Mouse (Mus musculus): Measurements from ENCODE around the gene Atr. TPM values are rescaled to one million over a fixed set of nuclear protein-coding genes. Genes with fewer than 3 reads are reported as not detected.

The Atr gene
- polyA plus RNA-seq, 1 experiment from 2014 or later = 25.3 TPM

GRCm38 (mm10) chr9:95851671-95852070 lies 5.7 kb upstream of the Atr start:
- no peak for ATAC-seq (ENCODE audit: insufficient read depth)
- H3K27me3 ChIP-seq (ENCODE audit: insufficient read depth, low read length) = no peaks in the 10 kb centered on the region
- no peaks in the 10 kb centered on the region for H3K4me1 ChIP-seq (ENCODE audit: insufficient read depth)
- no peak overlapping the region for H3K9ac ChIP-seq
- H3K27ac ChIP-seq (ENCODE audit: low read depth) = no peak overlapping the region
- DNase-seq = no peak
- H3K9me3 ChIP-seq (ENCODE audit: low read depth, low read length) = no peaks in the 10 kb centered on the region
- WGBS = 70% methylated on average over 11 of the region's 11 CpGs
- H3K4me2 ChIP-seq = no peak overlapping the region
- H3K4me3 ChIP-seq (ENCODE audit: low read depth, low read length) = no peak overlapping the region
- TF ChIP-seq CTCF (IDR thresholded peaks at IDR 0.05; ENCODE audit: low read depth) = no peak
- no peaks in the 10 kb centered on the region for H3K36me3 ChIP-seq (ENCODE audit: insufficient read depth)

DNA sequence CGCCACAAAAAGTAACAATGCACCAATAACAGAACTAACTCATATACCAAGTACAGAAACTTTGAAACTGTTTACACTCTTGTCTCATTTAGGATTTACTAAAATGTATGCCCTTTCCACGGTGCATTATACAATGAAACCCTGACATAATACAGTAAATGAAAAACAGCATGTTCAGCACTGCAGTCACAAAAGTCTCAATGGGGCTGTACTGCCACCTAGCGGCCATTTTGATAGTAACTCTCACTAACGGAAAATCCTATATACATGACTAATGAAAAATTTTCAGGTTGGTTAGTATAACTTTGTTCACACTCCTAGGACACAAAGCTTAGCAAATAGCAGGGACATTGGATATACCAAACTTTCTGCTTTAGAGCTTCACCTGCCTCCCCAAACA lies 4.5 kb upstream of the Atr start:
- DNase-seq (peak; percentile 96), ATAC-seq (ENCODE audit: insufficient read depth) (0 out of 2 replicates have a peak, but pooled peaks have one; percentile 5)
- H3K27ac ChIP-seq (ENCODE audit: low read depth) = no peak overlapping the region
- TF ChIP-seq CTCF (IDR thresholded peaks at IDR 0.05; ENCODE audit: low read depth) = peak; percentile 89
- no peaks in the 10 kb centered on the region for H3K36me3 ChIP-seq (ENCODE audit: insufficient read depth)
- WGBS = 26% methylated on average over 4 of the region's 4 CpGs
- H3K4me1 ChIP-seq (ENCODE audit: insufficient read depth) = no peaks in the 10 kb centered on the region
- no peak overlapping the region for H3K9ac ChIP-seq
- no peak overlapping the region for H3K4me3 ChIP-seq (ENCODE audit: low read depth, low read length)
- H3K9me3 ChIP-seq (ENCODE audit: low read depth, low read length) = no peaks in the 10 kb centered on the region
- no peaks in the 10 kb centered on the region for H3K27me3 ChIP-seq (ENCODE audit: insufficient read depth, low read length)
- H3K4me2 ChIP-seq = no peak overlapping the region

- DNase-seq (no peak), ATAC-seq (ENCODE audit: insufficient read depth) (no peak)
- Histone ChIP-seq H3K9me3 (ENCODE audit: low read depth, low read length) (no peaks in the 10 kb centered on the region), H3K4me1 (ENCODE audit: insufficient read depth) (0 out of 2 replicates have a peak, but pooled peaks cover 2% of the 10 kb centered on the region), H3K4me3 (ENCODE audit: low read depth, low read length) (no peak overlapping the region), H3K27ac (ENCODE audit: low read depth) (no peak overlapping the region), H3K4me2 (no peak overlapping the region), H3K36me3 (ENCODE audit: insufficient read depth) (no peaks in the 10 kb centered on the region), H3K27me3 (ENCODE audit: insufficient read depth, low read length) (no peaks in the 10 kb centered on the region), H3K9ac (no peak overlapping the region)
- WGBS = 77% methylated on average over 2 of the region's 2 CpGs
- TF ChIP-seq CTCF (IDR thresholded peaks at IDR 0.05; ENCODE audit: low read depth) = no peak
These were observed 2.5 kb upstream of the Atr start for GRCm38 (mm10) chr9:95854891-95855290.

- H3K4me2 ChIP-seq = no peak overlapping the region
- TF ChIP-seq CTCF (IDR thresholded peaks at IDR 0.05; ENCODE audit: low read depth) = no peak
- no peak overlapping the region for H3K9ac ChIP-seq
- 84% methylated on average over 4 of the region's 4 CpGs for WGBS
- no peak overlapping the region for H3K27ac ChIP-seq (ENCODE audit: low read depth)
- no peak for ATAC-seq (ENCODE audit: insufficient read depth)
- H3K4me3 ChIP-seq (ENCODE audit: low read depth, low read length) = no peak overlapping the region
- no peaks in the 10 kb centered on the region for H3K36me3 ChIP-seq (ENCODE audit: insufficient read depth)
- 0 out of 2 replicates have a peak, but pooled peaks cover 2% of the 10 kb centered on the region for H3K4me1 ChIP-seq (ENCODE audit: insufficient read depth)
- no peak for DNase-seq
- H3K9me3 ChIP-seq (ENCODE audit: low read depth, low read length) = no peaks in the 10 kb centered on the region
- H3K27me3 ChIP-seq (ENCODE audit: insufficient read depth, low read length) = no peaks in the 10 kb centered on the region
These were observed 1.4 kb upstream of the Atr start for GRCm38 (mm10) chr9:95856004-95856403.

GRCm38 (mm10) chr9:95858027-95858570 lies 702 bp downstream of the Atr start:
- peak; percentile 41; the same call in 1 of the 2 replicates for ATAC-seq (ENCODE audit: insufficient read depth)
- H3K4me1 ChIP-seq (ENCODE audit: insufficient read depth) = 0 out of 2 replicates have a peak, but pooled peaks cover 2% of the 10 kb centered on the region
- DNase-seq = peak; percentile 85
- under 1% methylated on average over 31 of the region's 31 CpGs for WGBS
- H3K27ac ChIP-seq (ENCODE audit: low read depth) = peak overlapping the region; percentile 81
- H3K9me3 ChIP-seq (ENCODE audit: low read depth, low read length) = no peaks in the 10 kb centered on the region
- no peak for TF ChIP-seq CTCF (IDR thresholded peaks at IDR 0.05; ENCODE audit: low read depth)
- peaks cover 7% of the 10 kb centered on the region; the same call in 1 of the 2 replicates for H3K36me3 ChIP-seq (ENCODE audit: insufficient read depth)
- H3K9ac ChIP-seq = peak overlapping the region; percentile 84
- peak overlapping the region; percentile 88 for H3K4me2 ChIP-seq
- H3K27me3 ChIP-seq (ENCODE audit: insufficient read depth, low read length) = no peaks in the 10 kb centered on the region
- peak overlapping the region; percentile 85 for H3K4me3 ChIP-seq (ENCODE audit: low read depth, low read length)

- 87% methylated on average over 5 of the region's 5 CpGs for WGBS
- H3K9ac ChIP-seq = no peak overlapping the region
- no peak overlapping the region for H3K27ac ChIP-seq (ENCODE audit: low read depth)
- peaks cover 21% of the 10 kb centered on the region for H3K36me3 ChIP-seq (ENCODE audit: insufficient read depth)
- H3K27me3 ChIP-seq (ENCODE audit: insufficient read depth, low read length) = no peaks in the 10 kb centered on the region
- ATAC-seq (ENCODE audit: insufficient read depth) (no peak), DNase-seq (no peak)
- H3K4me1 ChIP-seq (ENCODE audit: insufficient read depth) = no peaks in the 10 kb centered on the region
- no peaks in the 10 kb centered on the region for H3K9me3 ChIP-seq (ENCODE audit: low read depth, low read length)
- no peak overlapping the region for H3K4me3 ChIP-seq (ENCODE audit: low read depth, low read length)
- no peak for TF ChIP-seq CTCF (IDR thresholded peaks at IDR 0.05; ENCODE audit: low read depth)
- H3K4me2 ChIP-seq = no peak overlapping the region
These were observed 20.8 kb downstream of the Atr start for GRCm38 (mm10) chr9:95878246-95878645.

GRCm38 (mm10) chr9:95882751-95883150 lies 25.4 kb downstream of the Atr start:
- no peaks in the 10 kb centered on the region for H3K9me3 ChIP-seq (ENCODE audit: low read depth, low read length)
- DNase-seq = no peak
- no peak for TF ChIP-seq CTCF (IDR thresholded peaks at IDR 0.05; ENCODE audit: low read depth)

More at GRCm38 (mm10) chr9:95882751-95883150, 25.4 kb downstream of the Atr start:
- H3K27me3 ChIP-seq (ENCODE audit: insufficient read depth, low read length) = no peaks in the 10 kb centered on the region
- H3K36me3 ChIP-seq (ENCODE audit: insufficient read depth) = peaks cover 37% of the 10 kb centered on the region
- no peak overlapping the region for H3K9ac ChIP-seq
- no peak overlapping the region for H3K4me3 ChIP-seq (ENCODE audit: low read depth, low read length)
- no peak overlapping the region for H3K27ac ChIP-seq (ENCODE audit: low read depth)
- no peak overlapping the region for H3K4me2 ChIP-seq
- 91% methylated on average over 2 of the region's 2 CpGs for WGBS
- H3K4me1 ChIP-seq (ENCODE audit: insufficient read depth) = no peaks in the 10 kb centered on the region
- ATAC-seq (ENCODE audit: insufficient read depth) = no peak

Data from lung, embryonic 14.5 days (tissue).